Mouse (Mus musculus): ENCODE measurements around the gene Rxra. TPM values are rescaled to one million over a fixed set of nuclear protein-coding genes. Genes with fewer than 3 reads are reported as not detected.

The Rxra gene
- polyA plus RNA-seq, 1 experiment from 2014 or later, result 13.3 TPM

GRCm38 (mm10) chr2:27678331-27678730 lies 2.1 kb downstream of the Rxra start:
- Histone ChIP-seq H3K4me1 (ENCODE audit: insufficient read depth) (peaks cover 48% of the 10 kb centered on the region), H3K4me2 (ENCODE audit: low read depth, low read length) (peak overlapping the region; percentile 80), H3K4me3 (ENCODE audit: low read depth, low read length) (peak overlapping the region; percentile 91), H3K27ac (ENCODE audit: low read depth) (peak overlapping the region; percentile 99), H3K27me3 (ENCODE audit: insufficient read depth, low read length) (no peaks in the 10 kb centered on the region), H3K9me3 (ENCODE audit: low read length) (no peaks in the 10 kb centered on the region), H3K36me3 (replicated peaks; ENCODE audit: insufficient read depth, low read length) (no peaks in the 10 kb centered on the region), H3K9ac (replicated peaks) (peak overlapping the region; percentile 89)
- WGBS (ENCODE audit: insufficient replicate concordance), result 45% methylated on average over 4 of the region's 4 CpGs
- ATAC-seq (no peak), DNase-seq (no peak)
- no peak for TF ChIP-seq CTCF (IDR thresholded peaks at IDR 0.05; ENCODE audit: low read depth)

- Histone ChIP-seq H3K27me3 (ENCODE audit: insufficient read depth, low read length) (no peaks in the 10 kb centered on the region), H3K4me3 (ENCODE audit: low read depth, low read length) (peak overlapping the region; percentile 91), H3K9ac (replicated peaks) (peak overlapping the region; percentile 89)
Observed at GRCm38 (mm10) chr2:27678836-27679480, 2.7 kb downstream of the Rxra start.

GRCm38 (mm10) chr2:27679621-27680025 lies 3.4 kb downstream of the Rxra start:
- no peaks in the 10 kb centered on the region for H3K27me3 ChIP-seq (ENCODE audit: insufficient read depth, low read length)
- H3K4me1 ChIP-seq (ENCODE audit: insufficient read depth), result peaks cover 53% of the 10 kb centered on the region
- peak overlapping the region; percentile 99 for H3K27ac ChIP-seq (ENCODE audit: low read depth)
- ATAC-seq, result peak; percentile 49
- WGBS (ENCODE audit: insufficient replicate concordance), result 37% methylated on average over 3 of the region's 3 CpGs
- H3K36me3 ChIP-seq (replicated peaks; ENCODE audit: insufficient read depth, low read length), result no peaks in the 10 kb centered on the region
- H3K4me2 ChIP-seq (ENCODE audit: low read depth, low read length), result peak overlapping the region; percentile 80
- H3K4me3 ChIP-seq (ENCODE audit: low read depth, low read length), result peak overlapping the region; percentile 91
- H3K9ac ChIP-seq (replicated peaks), result peak overlapping the region; percentile 89
- TF ChIP-seq EP300 (IDR thresholded peaks at IDR 0.05; ENCODE audit: low read depth) (no peak), CTCF (IDR thresholded peaks at IDR 0.05; ENCODE audit: low read depth) (no peak)
- DNase-seq, result peak; percentile 43
- no peaks in the 10 kb centered on the region for H3K9me3 ChIP-seq (ENCODE audit: low read length)

More at GRCm38 (mm10) chr2:27678836-27679480, 2.7 kb downstream of the Rxra start:
- WGBS (ENCODE audit: insufficient replicate concordance), result 49% methylated on average over 7 of the region's 7 CpGs
- DNase-seq (no peak), ATAC-seq (no peak)
- Histone ChIP-seq H3K27ac (ENCODE audit: low read depth) (peak overlapping the region; percentile 99), H3K4me1 (ENCODE audit: insufficient read depth) (peaks cover 52% of the 10 kb centered on the region), H3K4me2 (ENCODE audit: low read depth, low read length) (peak overlapping the region; percentile 80), H3K9me3 (ENCODE audit: low read length) (no peaks in the 10 kb centered on the region), H3K36me3 (replicated peaks; ENCODE audit: insufficient read depth, low read length) (no peaks in the 10 kb centered on the region)
- no peak for TF ChIP-seq EP300 (IDR thresholded peaks at IDR 0.05; ENCODE audit: low read depth)
- no peak for TF ChIP-seq CTCF (IDR thresholded peaks at IDR 0.05; ENCODE audit: low read depth)

- peak overlapping the region; percentile 89 for H3K9ac ChIP-seq (replicated peaks)
- ATAC-seq (peak; percentile 18), DNase-seq (peak; percentile 32)
- peak overlapping the region; percentile 91 for H3K4me3 ChIP-seq (ENCODE audit: low read depth, low read length)
- H3K4me1 ChIP-seq (ENCODE audit: insufficient read depth), result peaks cover 53% of the 10 kb centered on the region
- no peaks in the 10 kb centered on the region for H3K36me3 ChIP-seq (replicated peaks; ENCODE audit: insufficient read depth, low read length)
- WGBS (ENCODE audit: insufficient replicate concordance), result 47% methylated on average over 6 of the region's 6 CpGs
- no peaks in the 10 kb centered on the region for H3K9me3 ChIP-seq (ENCODE audit: low read length)
- H3K4me2 ChIP-seq (ENCODE audit: low read depth, low read length), result peak overlapping the region; percentile 80
- no peaks in the 10 kb centered on the region for H3K27me3 ChIP-seq (ENCODE audit: insufficient read depth, low read length)
- peak overlapping the region; percentile 99 for H3K27ac ChIP-seq (ENCODE audit: low read depth)
- TF ChIP-seq EP300 (IDR thresholded peaks at IDR 0.05; ENCODE audit: low read depth) (no peak), CTCF (IDR thresholded peaks at IDR 0.05; ENCODE audit: low read depth) (no peak)
Observed at GRCm38 (mm10) chr2:27680058-27680457, 3.8 kb downstream of the Rxra start.

GRCm38 (mm10) chr2:27680595-27680994 lies 4.4 kb downstream of the Rxra start:
- ATAC-seq, result no peak
- Histone ChIP-seq H3K4me2 (ENCODE audit: low read depth, low read length) (peak overlapping the region; percentile 80), H3K27me3 (ENCODE audit: insufficient read depth, low read length) (no peaks in the 10 kb centered on the region), H3K9ac (replicated peaks) (peak overlapping the region; percentile 89), H3K36me3 (replicated peaks; ENCODE audit: insufficient read depth, low read length) (no peaks in the 10 kb centered on the region), H3K4me3 (ENCODE audit: low read depth, low read length) (peak overlapping the region; percentile 91), H3K4me1 (ENCODE audit: insufficient read depth) (peaks cover 52% of the 10 kb centered on the region), H3K9me3 (ENCODE audit: low read length) (no peaks in the 10 kb centered on the region), H3K27ac (ENCODE audit: low read depth) (peak overlapping the region; percentile 99)
- TF ChIP-seq CTCF (IDR thresholded peaks at IDR 0.05; ENCODE audit: low read depth) (no peak), EP300 (IDR thresholded peaks at IDR 0.05; ENCODE audit: low read depth) (no peak)
- WGBS (ENCODE audit: insufficient replicate concordance), result 59% methylated on average over 4 of the region's 4 CpGs
- DNase-seq, result no peak

GRCm38 (mm10) chr2:27681426-27681825 lies 5.2 kb downstream of the Rxra start:
- H3K27me3 ChIP-seq (ENCODE audit: insufficient read depth, low read length), result no peaks in the 10 kb centered on the region
- no peak for DNase-seq
- no peak for ATAC-seq
- H3K36me3 ChIP-seq (replicated peaks; ENCODE audit: insufficient read depth, low read length), result no peaks in the 10 kb centered on the region
- no peaks in the 10 kb centered on the region for H3K9me3 ChIP-seq (ENCODE audit: low read length)
- no peak overlapping the region for H3K27ac ChIP-seq (ENCODE audit: low read depth)
- peaks cover 57% of the 10 kb centered on the region for H3K4me1 ChIP-seq (ENCODE audit: insufficient read depth)
- peak overlapping the region; percentile 80 for H3K4me2 ChIP-seq (ENCODE audit: low read depth, low read length)
- 83% methylated on average over 4 of the region's 4 CpGs for WGBS (ENCODE audit: insufficient replicate concordance)
- peak overlapping the region; percentile 3; the same call in 1 of the 2 replicates for H3K9ac ChIP-seq (replicated peaks)
- TF ChIP-seq EP300 (IDR thresholded peaks at IDR 0.05; ENCODE audit: low read depth), result no peak
- no peak for TF ChIP-seq CTCF (IDR thresholded peaks at IDR 0.05; ENCODE audit: low read depth)
- no peak overlapping the region for H3K4me3 ChIP-seq (ENCODE audit: low read depth, low read length)
